In genomic region chr11:62605619-62606298, GRCm38 (mm10) we compare ENCODE assay signal across 8 mouse cellular contexts. TPM values are rescaled to one million over a fixed set of nuclear protein-coding genes. Genes with fewer than 3 reads are reported as not detected.
DNase-seq lines count a peak whose midpoint lies in the region; ATAC-seq lines count a peak whose summit lies in the region.

No protein-coding gene starts in this region.

- peak overlapping the region; percentile 92 for H3K27ac ChIP-seq in heart, embryonic 13.5 days (replicated peaks)
- H3K27ac ChIP-seq in intestine, embryonic 15.5 days, result peak overlapping the region; percentile 92

- peak overlapping the region; percentile 77 for H3K4me2 ChIP-seq in heart, embryonic 13.5 days
- H3K4me2 ChIP-seq in intestine, embryonic 15.5 days (replicated peaks), result peak overlapping the region; percentile 68

- H3K9me3 ChIP-seq in heart, embryonic 13.5 days, result no peaks in the 10 kb centered on the region
- H3K9me3 ChIP-seq in intestine, embryonic 15.5 days, result no peaks in the 10 kb centered on the region

- H3K9ac ChIP-seq in heart, embryonic 13.5 days, result peak overlapping the region; percentile 97
- H3K9ac ChIP-seq in intestine, embryonic 15.5 days, result peak overlapping the region; percentile 23; the same call in 1 of the 2 replicates

- 41% methylated on average over 10 of the region's 10 CpGs for WGBS in heart, embryonic 13.5 days
- WGBS in intestine, embryonic 15.5 days, result 49% methylated on average over 10 of the region's 10 CpGs

- H3K36me3 ChIP-seq in heart, embryonic 13.5 days, result peaks cover 73% of the 10 kb centered on the region
- H3K36me3 ChIP-seq in intestine, embryonic 15.5 days, result peaks cover 28% of the 10 kb centered on the region

- peak overlapping the region; percentile 78 for H3K4me3 ChIP-seq in heart, embryonic 13.5 days
- H3K4me3 ChIP-seq in intestine, embryonic 15.5 days (replicated peaks), result peak overlapping the region; percentile 68; the same call in 1 of the 2 replicates

- H3K4me1 ChIP-seq in heart, embryonic 13.5 days, result peaks cover 46% of the 10 kb centered on the region
- H3K4me1 ChIP-seq in intestine, embryonic 15.5 days (replicated peaks), result peaks cover 18% of the 10 kb centered on the region

- no peak for ATAC-seq in heart, embryonic 13.5 days (ENCODE audit: extremely low read depth, insufficient number of reproducible peaks, low FRiP score, low TSS enrichment)
- ATAC-seq in intestine, embryonic 15.5 days, result peak; percentile 10; the same call in 1 of the 2 replicates

- no peak for DNase-seq in heart, adult 9 months (ENCODE audit: low spot score in 2 of 2)
- DNase-seq in embryo, embryonic 9.5 days (ENCODE audit: extremely low spot score), result peak; percentile 73
- peak; percentile 57 for DNase-seq in neural tube, embryonic 10.5 days (ENCODE audit: extremely low spot score, low spot score)
- no peak for DNase-seq in urinary bladder, postnatal 10 days (ENCODE audit: low spot score)
- DNase-seq in retina, embryonic 14.5 days (ENCODE audit: low spot score), result no peak
- DNase-seq in lung, postnatal 14 days, result no peak

- H3K27me3 ChIP-seq in heart, embryonic 13.5 days (replicated peaks), result no peaks in the 10 kb centered on the region
- H3K27me3 ChIP-seq in intestine, embryonic 15.5 days (replicated peaks), result no peaks in the 10 kb centered on the region

RNA-seq across cellular contexts. Expression of gene Trpv2, which starts 31.5 kb away (rescaled TPM):
- polyA plus RNA-seq in heart, embryonic 13.5 days (2015; fragmentation: Nextera tagmentation; extraction: Ambion mirVana), result 3.4 and 4.7 TPM in 2 replicates
- polyA plus RNA-seq in intestine, embryonic 15.5 days (2015; fragmentation: Nextera tagmentation; extraction: Ambion mirVana), result 10.0 and 10.7 TPM in 2 replicates

RNA-seq across cellular contexts. Expression of gene Lrrc75a, which starts 42.6 kb away (rescaled TPM):
- polyA plus RNA-seq in heart, embryonic 13.5 days (2015; fragmentation: Nextera tagmentation; extraction: Ambion mirVana), result 14.3 and 17.0 TPM in 2 replicates
- 17.3 and 20.9 TPM in 2 replicates for polyA plus RNA-seq in intestine, embryonic 15.5 days (2015; fragmentation: Nextera tagmentation; extraction: Ambion mirVana)

RNA-seq across cellular contexts. Expression of gene Mmgt2, which starts 42.7 kb away (rescaled TPM):
- 42.8 and 53.9 TPM in 2 replicates for polyA plus RNA-seq in heart, embryonic 13.5 days (2015; fragmentation: Nextera tagmentation; extraction: Ambion mirVana)
- polyA plus RNA-seq in intestine, embryonic 15.5 days (2015; fragmentation: Nextera tagmentation; extraction: Ambion mirVana), result 71.8 and 72.4 TPM in 2 replicates

RNA-seq across cellular contexts. Expression of gene Ubb, which starts 54.8 kb away (rescaled TPM):
- polyA plus RNA-seq in heart, embryonic 13.5 days (2015; fragmentation: Nextera tagmentation; extraction: Ambion mirVana), result 2,701 and 2,883 TPM in 2 replicates
- 2,561 and 2,687 TPM in 2 replicates for polyA plus RNA-seq in intestine, embryonic 15.5 days (2015; fragmentation: Nextera tagmentation; extraction: Ambion mirVana)

Comparison
In these comparisons a context has a peak if more than half of its experiments do, and no peak if none do; other contexts are left out.
1. DNase-seq: peak in embryo, embryonic 9.5 days (single experiment) and neural tube, embryonic 10.5 days (single experiment); none in heart, adult 9 months (0 of 2), urinary bladder, postnatal 10 days (single experiment), retina, embryonic 14.5 days (single experiment) and lung, postnatal 14 days (single experiment).